Mouse (Mus musculus): Measurements from ENCODE around the gene Anp32a. TPM values are rescaled to one million over a fixed set of nuclear protein-coding genes. Genes with fewer than 3 reads are reported as not detected.
A peak's percentile ranks its signal among the peaks of the same experiment; 100 is the strongest.

Anp32a gene
- total and polyA plus RNA-seq, 3 experiments, result 182 to 516 (median 362) TPM

- Histone ChIP-seq H3K4me1 (ENCODE audit: control insufficient read depth in 1 of 2, insufficient read depth in 2 of 2, low read length in 2 of 2) (no peaks in the 10 kb centered on the region), H3K4me3 (ENCODE audit: control insufficient read depth in 1 of 2, insufficient read depth in 1 of 2, low read depth in 2 of 2, low read length in 2 of 2) (no peak overlapping the region), H3K9me3 (replicated peaks; ENCODE audit: insufficient read depth, low read length) (no peaks in the 10 kb centered on the region), H3K36me3 (ENCODE audit: control insufficient read depth in 1 of 2, insufficient read depth in 2 of 2, low read length in 2 of 2) (no peaks in the 10 kb centered on the region), H3K27me3 (ENCODE audit: control insufficient read depth in 1 of 2, insufficient read depth in 2 of 2, low read length in 2 of 2) (no peaks in the 10 kb centered on the region; a peak in 1 of 4 replicates), H3K9ac (ENCODE audit: control insufficient read depth, low read depth, low read length, poor library complexity, severe bottlenecking) (no peak overlapping the region), H3K79me2 (ENCODE audit: control insufficient read depth, insufficient read depth, low read length, poor library complexity) (no peaks in the 10 kb centered on the region), H3K27ac (ENCODE audit: control insufficient read depth, low read depth, low read length) (no peak overlapping the region)
- TF ChIP-seq ELF1 (IDR thresholded peaks at IDR 0.05; ENCODE audit: low read depth, low read length) (no peak), UBTF (IDR thresholded peaks at IDR 0.05; ENCODE audit: borderline replicate concordance, insufficient read depth, low read depth, low read length) (no peak), POLR2AphosphoS2 (IDR thresholded peaks at IDR 0.05; ENCODE audit: low read length) (no peak)
- DNase-seq (ENCODE audit: low read depth, low spot score), result no peak
Measured at GRCm38 (mm10) chr9:62426531-62426930, 85.4 kb downstream of the Anp32a start.

DNA sequence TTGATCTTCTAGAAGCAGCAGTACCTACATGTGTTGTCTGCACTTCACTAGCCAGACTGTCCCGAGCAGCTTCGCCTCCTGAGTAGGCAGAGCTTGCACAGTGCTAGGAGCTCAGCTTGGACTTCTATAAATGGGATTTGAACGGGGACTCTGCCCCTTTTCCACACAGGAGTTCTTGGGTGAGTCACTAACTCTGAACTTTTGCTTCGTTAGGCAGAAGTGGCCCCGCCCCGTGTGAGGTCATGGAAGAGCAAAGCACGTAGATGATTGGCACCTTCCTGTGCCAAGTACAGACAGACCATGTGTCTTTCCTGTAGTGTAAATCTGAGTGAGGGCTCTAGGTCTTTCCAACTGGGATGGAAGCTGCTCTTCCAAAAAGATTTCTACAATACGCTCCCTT, 85.9 kb downstream of the Anp32a start:
- Histone ChIP-seq H3K36me3 (ENCODE audit: control insufficient read depth in 1 of 2, insufficient read depth in 2 of 2, low read length in 2 of 2) (no peaks in the 10 kb centered on the region), H3K4me3 (ENCODE audit: control insufficient read depth in 1 of 2, insufficient read depth in 1 of 2, low read depth in 2 of 2, low read length in 2 of 2) (no peak overlapping the region), H3K27ac (ENCODE audit: control insufficient read depth, low read depth, low read length) (no peak overlapping the region), H3K9me3 (replicated peaks; ENCODE audit: insufficient read depth, low read length) (no peaks in the 10 kb centered on the region), H3K27me3 (ENCODE audit: control insufficient read depth in 1 of 2, insufficient read depth in 2 of 2, low read length in 2 of 2) (no peaks in the 10 kb centered on the region; a peak in 1 of 4 replicates), H3K79me2 (ENCODE audit: control insufficient read depth, insufficient read depth, low read length, poor library complexity) (no peaks in the 10 kb centered on the region), H3K9ac (ENCODE audit: control insufficient read depth, low read depth, low read length, poor library complexity, severe bottlenecking) (no peak overlapping the region), H3K4me1 (ENCODE audit: control insufficient read depth in 1 of 2, insufficient read depth in 2 of 2, low read length in 2 of 2) (no peaks in the 10 kb centered on the region)
- TF ChIP-seq SIN3A (IDR thresholded peaks at IDR 0.05; ENCODE audit: low read length) (no peak), CHD2 (IDR thresholded peaks at IDR 0.05; ENCODE audit: low read length) (no peak), MAFK (IDR thresholded peaks at IDR 0.05; ENCODE audit: borderline replicate concordance, low read depth, low read length) (no peak), POLR2AphosphoS2 (IDR thresholded peaks at IDR 0.05; ENCODE audit: low read length) (no peak), MYC (IDR thresholded peaks at IDR 0.05; ENCODE audit: low read depth, low read length) (no peak), BHLHE40 (IDR thresholded peaks at IDR 0.05; ENCODE audit: borderline replicate concordance, low read depth, low read length) (no peak), POLR2A (IDR thresholded peaks at IDR 0.05; ENCODE audit: control insufficient read depth in 1 of 2, insufficient read depth in 1 of 2, low read depth in 1 of 2, low read length in 2 of 2, poor library complexity in 1 of 2) (no peak), ZC3H11A (IDR thresholded peaks at IDR 0.05; ENCODE audit: low read depth, low read length) (no peak), CTCF (IDR thresholded peaks at IDR 0.05 in 2 of 3, conservative IDR thresholded peaks at IDR 0.05 in 1 of 3; ENCODE audit: control insufficient read depth in 1 of 3, insufficient read depth in 1 of 3, low read depth in 2 of 3, low read length in 3 of 3, poor library complexity in 1 of 3, severe bottlenecking in 1 of 3) (no peak)
- DNase-seq (ENCODE audit: low read depth, low spot score), result peak; percentile 38

Other genes starting within 250 kb of the Anp32a start
- 11.8 and 12.2 TPM in 2 replicates for gene Glce, start 218.6 kb upstream of the Anp32a start, total RNA-seq (2012; rRNA removed)
- gene Glce, start 218.6 kb upstream of the Anp32a start, polyA plus RNA-seq (2012; ENCODE audit: insufficient read depth in 1 of 2, insufficient read length in 2 of 2, low read depth in 1 of 2, low replicate concordance in 2 of 2, missing spikeins in 1 of 2), result 1 to 10 TPM in 1 of 2 experiments, not detected in 1; 9.2 TPM
- not detected in 2 replicates for gene Spesp1, start 59.1 kb upstream of the Anp32a start, total RNA-seq (2012; rRNA removed)
- not detected for gene Spesp1, start 59.1 kb upstream of the Anp32a start, polyA plus RNA-seq (2012; ENCODE audit: insufficient read depth in 1 of 2, insufficient read length in 2 of 2, low read depth in 1 of 2, low replicate concordance in 2 of 2, missing spikeins in 1 of 2)
- not detected in 2 replicates for gene Coro2b, start 195.8 kb downstream of the Anp32a start, total RNA-seq (2012; rRNA removed)
- gene Coro2b, start 195.8 kb downstream of the Anp32a start, polyA plus RNA-seq (2012; ENCODE audit: insufficient read depth in 1 of 2, insufficient read length in 2 of 2, low read depth in 1 of 2, low replicate concordance in 2 of 2, missing spikeins in 1 of 2), result not detected

Data from MEL (cell line).